Mouse (Mus musculus): ENCODE measurements around the gene Gm20662. TPM values are rescaled to one million over a fixed set of nuclear protein-coding genes. Genes with fewer than 3 reads are reported as not detected.
"Not testable (repeated sequence)": the region's sequence is repeated elsewhere in the genome, so short reads cannot be mapped to it uniquely, and the experiment has no call there.

Gene Gm20662
- polyA plus RNA-seq, 1 experiment from 2014 or later = not detected

DNA sequence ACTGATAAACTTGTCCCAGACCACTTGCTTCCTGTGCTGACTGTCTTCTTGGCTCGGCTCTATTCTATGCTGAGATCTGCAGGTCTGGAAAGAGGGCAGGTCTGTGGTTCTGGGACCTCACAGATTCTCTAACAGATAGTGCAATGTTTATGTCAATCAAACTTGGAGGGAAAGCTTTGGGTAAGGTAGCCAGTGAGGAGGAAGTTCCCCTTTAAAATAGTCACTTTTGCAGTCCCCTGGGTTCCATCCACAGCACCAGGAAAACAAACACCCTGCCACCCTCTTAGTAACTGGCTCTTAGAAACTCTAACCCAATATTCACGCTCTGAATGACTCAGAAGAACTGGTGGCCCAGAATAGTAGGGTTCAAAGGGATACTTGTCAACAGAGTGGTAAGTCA, 1.7 kb upstream of the Gm20662 start:
- Histone ChIP-seq H3K9ac (replicated peaks; ENCODE audit: low read depth, low read length) (no peak overlapping the region), H3K27ac (ENCODE audit: low read depth, low read length) (no peak overlapping the region), H3K27me3 (ENCODE audit: control insufficient read depth, insufficient read depth, low read length) (no peaks in the 10 kb centered on the region), H3K9me3 (ENCODE audit: control insufficient read depth, low read length) (no peaks in the 10 kb centered on the region), H3K4me3 (ENCODE audit: low read depth, low read length) (no peak overlapping the region), H3K4me1 (ENCODE audit: control insufficient read depth, insufficient read depth, low read length) (no peaks in the 10 kb centered on the region), H3K4me2 (ENCODE audit: low read depth, low read length) (no peak overlapping the region), H3K36me3 (ENCODE audit: control insufficient read depth, insufficient read depth, low read length) (no peaks in the 10 kb centered on the region)
- ATAC-seq (ENCODE audit: low read depth) = no peak
- WGBS = 81% methylated on average over 2 of the region's 2 CpGs

DNA sequence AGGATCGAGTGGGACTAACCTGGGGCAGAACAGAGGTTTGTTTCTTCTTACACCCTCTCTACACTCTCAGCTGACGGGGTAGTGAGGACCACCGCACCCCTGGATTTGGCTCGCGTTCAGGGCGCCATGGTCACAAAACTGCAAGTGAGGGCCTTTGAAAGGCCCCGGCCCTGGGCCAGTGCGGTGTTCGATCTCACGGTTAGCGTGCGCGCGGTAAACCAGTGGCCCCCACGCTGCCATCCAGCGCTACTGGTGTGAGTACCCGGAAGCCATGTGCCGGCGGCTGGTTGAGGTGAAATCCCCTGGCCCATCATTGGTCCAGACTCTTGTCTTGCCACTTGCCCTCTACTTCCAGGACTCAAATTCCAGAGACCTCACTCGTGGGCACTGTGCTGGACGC, 636 bp upstream of the Gm20662 start:
- 93% methylated on average over 21 of the region's 21 CpGs for WGBS

DNA sequence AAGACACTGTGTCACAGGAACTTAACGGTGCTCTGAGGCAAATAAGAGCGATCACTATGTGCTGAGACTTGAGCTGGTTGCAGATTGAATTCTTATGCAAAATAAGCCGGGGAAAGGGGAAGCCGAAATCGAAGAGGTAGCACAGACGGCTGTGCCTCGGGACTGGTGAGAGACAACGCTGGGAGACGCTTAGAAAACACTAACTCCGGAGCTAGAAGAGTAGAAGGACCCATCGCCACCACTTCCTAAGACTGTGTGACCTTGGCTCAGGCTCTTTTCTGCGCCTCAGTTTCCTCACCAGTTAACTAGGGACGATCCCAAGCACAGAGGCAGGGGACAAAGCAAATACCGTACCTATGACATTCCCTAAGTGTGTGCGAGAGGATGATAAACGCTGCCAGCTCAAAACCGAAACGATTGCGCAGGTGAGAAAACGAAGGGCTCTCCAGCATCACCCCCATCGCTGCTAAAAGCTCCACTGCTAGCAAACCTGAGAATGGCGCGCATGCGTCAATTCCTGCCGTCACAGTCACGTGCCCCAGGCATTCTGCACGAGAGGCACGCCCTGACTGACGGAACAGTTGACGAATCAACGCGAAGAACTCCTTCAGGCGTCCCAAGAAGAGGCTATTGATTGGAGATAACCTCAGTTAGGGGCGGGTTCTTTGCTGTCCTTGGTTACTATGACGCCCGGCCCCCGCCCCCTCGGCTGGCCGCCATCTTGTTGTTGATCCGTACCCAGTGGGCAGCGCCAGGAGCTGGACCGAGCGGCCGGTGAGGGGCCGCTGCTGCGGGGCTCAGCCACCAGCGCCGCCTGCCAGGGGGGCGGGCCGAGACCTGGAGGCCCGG, 6.0 kb downstream of the Gm20662 start, which contains the start of gene Ip6k1:
Gene Ip6k1 (plus strand): TSS at position 580 of the 849 bp plus-strand sequence.
- no peaks in the 10 kb centered on the region for H3K9me3 ChIP-seq (ENCODE audit: control insufficient read depth, low read length)
- peak; percentile 100 for ATAC-seq (ENCODE audit: low read depth)
- WGBS = under 1% methylated on average over 50 of the region's 51 CpGs

More for the DNA sequence above, 636 bp upstream of the Gm20662 start:
- no peak overlapping the region for H3K9ac ChIP-seq (replicated peaks; ENCODE audit: low read depth, low read length)
- no peaks in the 10 kb centered on the region for H3K9me3 ChIP-seq (ENCODE audit: control insufficient read depth, low read length)
- H3K27ac ChIP-seq (ENCODE audit: low read depth, low read length) = no peak overlapping the region
- no peaks in the 10 kb centered on the region for H3K36me3 ChIP-seq (ENCODE audit: control insufficient read depth, insufficient read depth, low read length)
- ATAC-seq (ENCODE audit: low read depth) = no peak
- no peak overlapping the region for H3K4me3 ChIP-seq (ENCODE audit: low read depth, low read length)
- H3K27me3 ChIP-seq (ENCODE audit: control insufficient read depth, insufficient read depth, low read length) = no peaks in the 10 kb centered on the region
- no peak overlapping the region for H3K4me2 ChIP-seq (ENCODE audit: low read depth, low read length)
- H3K4me1 ChIP-seq (ENCODE audit: control insufficient read depth, insufficient read depth, low read length) = no peaks in the 10 kb centered on the region

DNA sequence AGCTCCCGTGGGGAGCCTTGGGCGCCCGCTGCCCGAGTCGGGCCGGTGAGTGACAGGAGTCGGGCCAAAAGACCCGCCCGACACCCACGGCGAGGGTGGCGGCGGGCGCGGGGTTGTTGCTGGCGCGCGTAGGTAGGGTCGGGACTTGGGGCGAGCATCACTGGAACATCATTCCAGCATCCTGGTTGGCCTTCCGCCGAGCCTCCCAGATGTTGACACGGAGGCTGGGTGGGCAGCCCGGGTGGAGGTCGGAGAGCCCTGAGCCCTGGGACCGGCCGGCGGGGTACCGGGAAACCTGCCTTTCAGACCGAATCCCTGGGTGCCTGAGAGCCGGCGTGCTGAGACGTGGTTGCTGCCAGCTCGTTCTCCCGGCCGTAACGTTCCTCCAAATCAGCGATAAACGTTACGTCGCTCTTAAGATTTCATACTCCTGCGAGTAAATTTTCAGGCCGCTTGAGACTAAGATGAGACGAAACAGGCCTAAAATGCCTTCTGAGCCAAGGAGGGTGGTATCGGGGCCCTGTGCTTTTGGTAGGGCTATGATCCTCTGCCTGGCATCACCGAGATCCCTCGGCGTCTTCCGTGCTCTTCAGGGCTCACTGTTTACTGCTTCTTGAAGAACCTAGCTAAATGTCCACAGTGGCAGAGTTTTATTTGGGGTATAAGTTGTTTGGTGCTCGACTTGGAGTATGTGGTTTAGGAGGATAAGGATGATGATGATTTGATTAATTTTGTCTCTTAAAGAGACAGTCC, 6.8 kb downstream of the Gm20662 start:
- WGBS = under 1% methylated on average over 50 of the region's 50 CpGs
- peak; percentile 67 for ATAC-seq (ENCODE audit: low read depth)
- Histone ChIP-seq H3K4me1 (ENCODE audit: control insufficient read depth, insufficient read depth, low read length) (peaks cover 17% of the 10 kb centered on the region), H3K4me2 (ENCODE audit: low read depth, low read length) (peak overlapping the region; percentile 72), H3K27ac (ENCODE audit: low read depth, low read length) (peak overlapping the region; percentile 91), H3K27me3 (ENCODE audit: control insufficient read depth, insufficient read depth, low read length) (no peaks in the 10 kb centered on the region), H3K9ac (replicated peaks; ENCODE audit: low read depth, low read length) (peak overlapping the region; percentile 93), H3K4me3 (ENCODE audit: low read depth, low read length) (peak overlapping the region; percentile 97), H3K9me3 (ENCODE audit: control insufficient read depth, low read length) (no peaks in the 10 kb centered on the region), H3K36me3 (ENCODE audit: control insufficient read depth, insufficient read depth, low read length) (no peaks in the 10 kb centered on the region)

More for the DNA sequence above, 6.0 kb downstream of the Gm20662 start, which contains the start of gene Ip6k1:
- peaks cover 17% of the 10 kb centered on the region for H3K4me1 ChIP-seq (ENCODE audit: control insufficient read depth, insufficient read depth, low read length)
- H3K27ac ChIP-seq (ENCODE audit: low read depth, low read length) = peak within 1 kb of the TSS; percentile 91
- peak within 1 kb of the TSS; percentile 93 for H3K9ac ChIP-seq (replicated peaks; ENCODE audit: low read depth, low read length)
- H3K36me3 ChIP-seq (ENCODE audit: control insufficient read depth, insufficient read depth, low read length) = no peaks in the 10 kb centered on the region
- peak within 1 kb of the TSS; percentile 97 for H3K4me3 ChIP-seq (ENCODE audit: low read depth, low read length)
- no peaks in the 10 kb centered on the region for H3K27me3 ChIP-seq (ENCODE audit: control insufficient read depth, insufficient read depth, low read length)
- H3K4me2 ChIP-seq (ENCODE audit: low read depth, low read length) = peak within 1 kb of the TSS; percentile 77

DNA sequence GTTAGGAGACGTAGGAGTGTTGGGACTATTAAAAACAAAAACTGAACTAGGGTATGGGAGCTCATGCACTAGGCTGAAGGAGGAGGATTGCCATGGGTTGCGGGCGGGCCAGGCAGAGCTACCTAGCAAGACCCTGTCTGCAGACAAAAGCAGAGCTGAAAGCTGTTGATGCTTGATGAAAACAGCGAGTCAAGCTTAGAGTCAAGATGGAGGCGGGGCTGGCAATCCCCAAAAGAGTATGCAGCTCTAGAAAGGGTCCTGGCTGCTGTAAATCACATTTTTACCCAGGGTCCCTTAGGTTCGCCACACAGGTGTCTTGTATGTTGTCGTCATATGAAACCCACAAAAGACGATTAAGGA, 7.4 kb downstream of the Gm20662 start:
- Histone ChIP-seq H3K4me2 (ENCODE audit: low read depth, low read length) (peak overlapping the region; percentile 72), H3K9me3 (ENCODE audit: control insufficient read depth, low read length) (no peaks in the 10 kb centered on the region), H3K36me3 (ENCODE audit: control insufficient read depth, insufficient read depth, low read length) (no peaks in the 10 kb centered on the region), H3K9ac (replicated peaks; ENCODE audit: low read depth, low read length) (peak overlapping the region; percentile 93), H3K4me1 (ENCODE audit: control insufficient read depth, insufficient read depth, low read length) (peaks cover 17% of the 10 kb centered on the region), H3K27ac (ENCODE audit: low read depth, low read length) (peak overlapping the region; percentile 91; the same call in 1 of the 2 replicates), H3K4me3 (ENCODE audit: low read depth, low read length) (peak overlapping the region; percentile 97), H3K27me3 (ENCODE audit: control insufficient read depth, insufficient read depth, low read length) (no peaks in the 10 kb centered on the region)
- ATAC-seq (ENCODE audit: low read depth) = no peak
- 10% methylated on average over 8 of the region's 8 CpGs for WGBS

DNA sequence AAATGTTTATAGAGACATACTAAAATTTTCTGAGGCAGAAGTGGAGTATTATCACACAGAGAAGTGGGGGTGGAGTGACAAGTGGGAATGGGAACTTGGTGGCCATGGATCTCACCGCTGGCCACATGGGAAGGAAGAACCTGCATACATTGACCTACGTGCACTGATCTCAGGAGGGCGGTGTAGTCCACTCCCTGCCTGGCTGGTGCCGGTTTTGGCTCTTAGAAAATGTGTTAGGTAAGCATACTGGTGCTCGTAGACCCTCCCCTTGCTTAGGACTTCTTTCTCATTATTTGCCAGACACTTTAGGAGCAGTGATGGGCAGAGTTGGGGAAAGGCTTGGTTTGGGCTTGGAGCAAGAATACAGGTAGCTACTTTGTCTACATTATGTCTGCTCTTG, 11.9 kb downstream of the Gm20662 start:
- Histone ChIP-seq H3K4me3 (ENCODE audit: low read depth, low read length) (no peak overlapping the region), H3K27ac (ENCODE audit: low read depth, low read length) (no peak overlapping the region), H3K36me3 (ENCODE audit: control insufficient read depth, insufficient read depth, low read length) (no peaks in the 10 kb centered on the region), H3K27me3 (ENCODE audit: control insufficient read depth, insufficient read depth, low read length) (no peaks in the 10 kb centered on the region), H3K4me2 (ENCODE audit: low read depth, low read length) (no peak overlapping the region), H3K9ac (replicated peaks; ENCODE audit: low read depth, low read length) (no peak overlapping the region), H3K9me3 (ENCODE audit: control insufficient read depth, low read length) (no peaks in the 10 kb centered on the region), H3K4me1 (ENCODE audit: control insufficient read depth, insufficient read depth, low read length) (peaks cover 13% of the 10 kb centered on the region)
- ATAC-seq (ENCODE audit: low read depth) = no peak
- 91% methylated on average over 5 of the region's 5 CpGs for WGBS

DNA sequence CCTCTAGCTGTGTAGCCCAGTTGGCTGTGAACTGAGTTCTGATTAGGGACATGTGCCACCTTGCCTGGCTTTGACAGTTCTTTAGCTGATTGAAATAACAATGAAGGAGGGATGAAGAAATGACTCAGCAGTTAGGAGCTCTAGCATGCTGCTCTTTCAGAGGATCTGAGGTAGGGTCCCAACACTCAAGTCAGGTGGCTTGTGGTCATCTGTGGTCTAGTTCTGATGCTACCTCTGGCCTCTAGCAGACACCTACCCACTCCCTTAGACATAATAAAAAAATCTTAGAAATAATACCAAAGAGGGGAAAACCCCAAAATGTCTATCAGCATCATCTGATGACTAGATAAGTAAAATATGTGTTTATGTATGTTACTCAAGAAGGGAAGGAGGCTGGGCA, 14.2 kb downstream of the Gm20662 start:
- H3K9me3 ChIP-seq (ENCODE audit: control insufficient read depth, low read length) = no peaks in the 10 kb centered on the region
- no peak overlapping the region for H3K4me3 ChIP-seq (ENCODE audit: low read depth, low read length)
- no peak overlapping the region for H3K27ac ChIP-seq (ENCODE audit: low read depth, low read length)
- no peak overlapping the region for H3K4me2 ChIP-seq (ENCODE audit: low read depth, low read length)
- no peaks in the 10 kb centered on the region for H3K27me3 ChIP-seq (ENCODE audit: control insufficient read depth, insufficient read depth, low read length)
- H3K4me1 ChIP-seq (ENCODE audit: control insufficient read depth, insufficient read depth, low read length) = 0 out of 2 replicates have a peak, but pooled peaks cover 2% of the 10 kb centered on the region
- H3K9ac ChIP-seq (replicated peaks; ENCODE audit: low read depth, low read length) = no peak overlapping the region
- ATAC-seq (ENCODE audit: low read depth) = no peak
- no peaks in the 10 kb centered on the region for H3K36me3 ChIP-seq (ENCODE audit: control insufficient read depth, insufficient read depth, low read length)

DNA sequence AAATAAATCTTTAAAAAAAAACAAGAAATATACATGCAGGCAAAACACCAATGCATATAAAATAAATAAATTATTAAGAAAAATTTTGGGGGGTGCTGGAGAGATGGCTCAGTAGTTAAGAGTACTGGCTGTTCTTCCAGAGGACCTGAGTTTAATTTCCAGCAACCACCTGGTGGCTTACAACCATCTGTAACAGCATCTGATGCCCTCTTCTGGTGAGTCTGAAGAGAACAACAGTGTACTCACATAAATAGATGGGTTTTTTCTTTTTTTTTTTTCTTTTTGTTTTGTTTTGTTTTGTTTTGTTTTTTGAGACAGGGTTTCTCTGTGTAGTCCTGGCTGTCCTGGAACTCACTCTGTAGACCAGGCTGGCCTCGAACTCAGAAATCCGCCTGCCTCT, 17.4 kb downstream of the Gm20662 start:
- not testable (repeated sequence) for ATAC-seq (ENCODE audit: low read depth)

DNA sequence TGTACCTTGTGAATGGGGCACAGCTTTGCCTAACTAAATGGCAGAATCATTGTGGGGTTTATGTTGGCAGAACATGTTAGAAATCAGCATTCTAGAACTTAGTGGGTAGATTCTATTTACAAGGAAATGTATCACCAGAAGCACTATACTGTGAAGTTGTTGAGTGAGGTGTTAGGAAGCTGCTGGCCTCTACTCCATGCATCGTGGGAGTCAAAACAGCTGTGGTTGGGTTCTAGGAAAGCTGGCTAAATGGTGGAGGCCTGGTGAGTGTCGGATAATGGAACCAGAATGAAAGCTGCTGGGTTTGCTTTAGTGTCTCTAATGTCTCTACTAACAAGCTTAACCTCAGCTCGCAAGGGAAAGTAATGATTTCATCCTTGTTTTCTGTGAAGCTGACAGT, 21.0 kb downstream of the Gm20662 start:
- ATAC-seq (ENCODE audit: low read depth) = no peak
- Histone ChIP-seq H3K9me3 (ENCODE audit: control insufficient read depth, low read length) (no peaks in the 10 kb centered on the region), H3K4me2 (ENCODE audit: low read depth, low read length) (no peak overlapping the region), H3K36me3 (ENCODE audit: control insufficient read depth, insufficient read depth, low read length) (no peaks in the 10 kb centered on the region), H3K9ac (replicated peaks; ENCODE audit: low read depth, low read length) (no peak overlapping the region), H3K4me3 (ENCODE audit: low read depth, low read length) (no peak overlapping the region), H3K27ac (ENCODE audit: low read depth, low read length) (no peak overlapping the region), H3K27me3 (ENCODE audit: control insufficient read depth, insufficient read depth, low read length) (no peaks in the 10 kb centered on the region), H3K4me1 (ENCODE audit: control insufficient read depth, insufficient read depth, low read length) (no peaks in the 10 kb centered on the region)
- WGBS = 79% methylated on average over 3 of the region's 3 CpGs

More for the DNA sequence above, 17.4 kb downstream of the Gm20662 start:
- not testable (repeated sequence) for H3K4me1 ChIP-seq (ENCODE audit: control insufficient read depth, insufficient read depth, low read length); H3K27ac ChIP-seq (ENCODE audit: low read depth, low read length); H3K4me3 ChIP-seq (ENCODE audit: low read depth, low read length); H3K36me3 ChIP-seq (ENCODE audit: control insufficient read depth, insufficient read depth, low read length); H3K4me2 ChIP-seq (ENCODE audit: low read depth, low read length); H3K9me3 ChIP-seq (ENCODE audit: control insufficient read depth, low read length); H3K27me3 ChIP-seq (ENCODE audit: control insufficient read depth, insufficient read depth, low read length); H3K9ac ChIP-seq (replicated peaks; ENCODE audit: low read depth, low read length)
- 100% methylated on average over 2 of the region's 2 CpGs for WGBS

All from neural tube, embryonic 14.5 days (tissue).